Mouse (Mus musculus): Measurements from ENCODE around the gene Hist1h2bm. TPM values are rescaled to one million over a fixed set of nuclear protein-coding genes. Genes with fewer than 3 reads are reported as not detected.
"Not testable (repeated sequence)": the region's sequence is repeated elsewhere in the genome, so short reads cannot be mapped to it uniquely, and the experiment has no call there.

Gene Hist1h2bm
- total RNA-seq, 2 experiments from 2014 or later = 20.2 to 23.0 TPM

DNA sequence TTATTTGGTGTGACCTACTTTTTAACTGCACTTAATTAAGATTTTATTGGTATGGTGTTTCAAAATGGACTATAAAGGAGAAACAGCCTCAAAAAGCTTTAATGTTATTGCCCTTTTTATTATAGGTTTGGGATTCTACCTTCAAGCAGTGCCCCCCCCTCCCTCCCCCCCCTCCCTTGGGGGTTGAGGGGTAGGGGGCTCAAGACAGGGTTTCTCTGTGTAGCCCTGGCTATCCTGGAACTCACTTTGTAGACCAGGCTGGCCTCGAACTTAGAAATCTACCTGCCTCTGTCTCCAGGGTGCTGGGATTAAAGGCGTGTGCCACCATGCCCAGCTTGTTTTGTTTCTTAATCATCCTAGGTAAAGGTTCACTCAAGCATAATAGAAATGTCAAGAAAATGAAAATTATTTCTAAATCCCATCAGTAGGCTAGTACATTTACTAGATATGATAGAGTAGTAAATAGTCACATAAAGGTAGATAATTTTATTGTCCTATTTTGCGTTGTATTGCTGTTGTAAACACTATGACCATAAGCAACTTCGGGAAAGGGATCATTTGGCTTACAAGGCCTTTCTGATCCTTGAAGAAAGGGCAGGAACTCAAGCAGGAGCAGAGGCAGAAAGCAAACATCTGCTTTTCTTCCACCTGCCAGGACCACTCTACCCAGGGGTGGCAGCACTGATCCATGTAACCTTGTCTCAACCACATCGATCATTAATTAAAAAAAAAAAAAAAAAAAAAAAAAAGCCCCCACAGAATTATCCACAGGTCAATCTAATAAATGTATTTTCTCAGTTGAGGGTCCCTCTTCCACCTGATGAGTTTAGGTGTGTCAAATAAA is 1.4 kb downstream of the Hist1h2bm start:
- intact Hi-C loops (cut with DNase I; ENCODE audit: low total_unique reads) = no loop called here

DNA sequence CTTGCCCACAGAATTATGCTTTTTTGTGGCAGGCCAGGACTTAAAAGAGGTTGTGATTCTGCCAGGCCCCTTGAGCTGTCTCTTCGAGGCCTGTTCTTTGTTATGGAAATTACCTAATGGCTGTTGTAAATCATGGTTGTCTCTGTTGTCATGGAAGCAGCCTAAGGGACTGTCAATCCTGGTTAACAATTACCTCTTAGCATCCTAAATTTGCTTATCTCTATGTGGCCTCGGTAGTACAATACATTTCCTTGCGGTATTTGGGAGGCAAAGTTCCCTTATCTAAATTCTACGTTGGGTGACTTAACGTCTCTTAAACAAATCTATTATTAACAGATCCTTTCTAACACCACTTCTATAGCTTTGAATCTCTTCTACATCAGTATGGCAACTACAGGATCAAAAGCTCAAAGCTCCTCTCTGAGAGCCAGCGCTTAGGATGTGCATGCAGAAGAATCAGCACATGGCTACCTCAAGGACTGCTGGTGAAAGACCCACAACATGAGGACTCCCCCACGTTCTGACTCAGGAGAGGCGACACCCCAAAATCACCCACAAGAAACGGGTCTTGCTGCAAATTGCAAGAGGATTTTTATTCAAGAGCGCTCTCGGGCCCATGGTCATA is 6.2 kb downstream of the Hist1h2bm start:
- intact Hi-C loops (cut with DNase I; ENCODE audit: low total_unique reads) = no loop called here
- no peak for DNase-seq

More for the DNA sequence above, 1.4 kb downstream of the Hist1h2bm start:
- no peak for DNase-seq

DNA sequence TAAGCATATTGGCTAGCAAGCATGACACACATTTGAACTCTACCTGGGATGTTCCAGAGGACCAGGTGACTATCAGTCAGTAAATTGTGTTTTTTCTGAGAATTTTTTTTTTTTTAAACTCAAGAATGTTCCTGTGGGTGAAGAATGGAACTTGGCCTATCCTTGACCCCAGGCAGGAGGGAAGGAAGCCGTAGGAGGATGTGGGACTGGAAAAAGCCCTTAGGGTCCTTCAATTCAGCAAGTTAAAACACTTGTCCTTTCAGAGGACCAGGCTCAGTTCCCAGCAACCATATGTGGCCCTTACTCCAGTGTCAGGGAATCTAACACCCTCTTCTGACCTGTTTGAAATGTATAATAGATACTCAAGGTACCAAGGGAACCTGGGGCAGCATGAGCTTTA is 7.7 kb downstream of the Hist1h2bm start:
- DNase-seq = no peak
- intact Hi-C loops (cut with DNase I; ENCODE audit: low total_unique reads) = no loop called here

DNA sequence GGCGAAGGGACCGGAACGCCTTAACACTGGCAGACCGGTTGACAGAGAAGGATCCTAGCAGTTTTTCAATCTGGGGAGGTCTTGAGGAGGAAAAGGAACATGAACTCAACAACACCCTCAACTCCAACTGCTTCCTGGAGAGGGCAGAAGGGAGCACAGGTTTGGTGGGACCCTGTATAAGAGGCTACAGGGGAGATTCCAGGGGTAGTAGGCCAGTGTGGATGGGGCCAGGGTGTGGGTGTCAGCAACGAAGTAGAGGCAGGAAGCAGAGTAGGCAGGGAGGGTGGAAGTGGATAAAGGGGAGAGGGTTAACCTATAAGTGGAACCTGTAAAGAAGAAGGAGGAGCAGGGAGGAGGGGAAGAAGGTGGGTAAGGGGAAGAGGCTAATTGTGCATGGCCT is 11.6 kb downstream of the Hist1h2bm start:
- no peak for DNase-seq
- intact Hi-C loops (cut with DNase I; ENCODE audit: low total_unique reads) = no loop called here

DNA sequence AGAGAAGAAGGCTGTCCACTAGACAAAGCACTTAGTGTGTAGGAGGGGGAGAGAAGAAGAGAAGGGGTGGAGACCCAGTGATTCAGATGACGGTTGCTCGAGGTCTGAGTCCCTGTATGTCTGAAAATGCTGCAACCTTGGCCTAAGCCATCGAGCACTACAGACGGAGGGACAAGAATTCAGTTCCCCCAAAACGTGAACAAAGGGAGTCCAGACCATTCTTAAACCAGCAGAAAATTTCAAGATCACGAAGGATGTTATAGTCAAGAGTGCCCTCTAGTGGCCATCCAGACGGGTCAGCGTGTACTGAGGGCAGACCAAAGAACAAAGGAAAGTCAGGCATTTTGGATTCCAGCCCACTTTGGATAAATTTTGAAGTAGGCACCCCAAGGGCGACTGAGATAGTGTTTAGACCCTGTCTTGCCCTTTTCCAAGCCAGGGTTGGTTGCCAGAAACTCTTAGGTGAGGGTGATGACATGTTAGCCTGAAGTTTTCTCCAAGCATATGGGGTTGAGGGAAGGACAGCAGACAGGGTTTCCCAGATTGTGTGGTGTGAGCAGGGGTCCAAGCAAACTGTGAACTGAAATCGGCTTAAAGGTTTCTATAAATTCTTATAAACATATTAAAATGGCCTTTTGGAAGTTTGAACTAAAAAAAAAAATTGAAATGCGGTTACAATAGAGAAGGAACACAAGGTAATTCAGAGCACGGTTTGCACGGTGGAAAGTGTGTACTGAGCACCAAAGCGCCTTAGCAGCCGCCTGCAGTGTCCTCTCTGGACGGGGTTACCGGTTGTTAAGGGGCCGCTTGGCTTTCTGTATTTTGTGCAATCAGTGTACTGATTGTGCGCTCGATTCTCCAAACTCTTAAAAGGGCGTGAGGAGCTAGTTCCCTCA is 12.4 kb downstream of the Hist1h2bm start:
- intact Hi-C loops (cut with DNase I; ENCODE audit: low total_unique reads) = no loop called here
- peak; percentile 60 for DNase-seq

DNA sequence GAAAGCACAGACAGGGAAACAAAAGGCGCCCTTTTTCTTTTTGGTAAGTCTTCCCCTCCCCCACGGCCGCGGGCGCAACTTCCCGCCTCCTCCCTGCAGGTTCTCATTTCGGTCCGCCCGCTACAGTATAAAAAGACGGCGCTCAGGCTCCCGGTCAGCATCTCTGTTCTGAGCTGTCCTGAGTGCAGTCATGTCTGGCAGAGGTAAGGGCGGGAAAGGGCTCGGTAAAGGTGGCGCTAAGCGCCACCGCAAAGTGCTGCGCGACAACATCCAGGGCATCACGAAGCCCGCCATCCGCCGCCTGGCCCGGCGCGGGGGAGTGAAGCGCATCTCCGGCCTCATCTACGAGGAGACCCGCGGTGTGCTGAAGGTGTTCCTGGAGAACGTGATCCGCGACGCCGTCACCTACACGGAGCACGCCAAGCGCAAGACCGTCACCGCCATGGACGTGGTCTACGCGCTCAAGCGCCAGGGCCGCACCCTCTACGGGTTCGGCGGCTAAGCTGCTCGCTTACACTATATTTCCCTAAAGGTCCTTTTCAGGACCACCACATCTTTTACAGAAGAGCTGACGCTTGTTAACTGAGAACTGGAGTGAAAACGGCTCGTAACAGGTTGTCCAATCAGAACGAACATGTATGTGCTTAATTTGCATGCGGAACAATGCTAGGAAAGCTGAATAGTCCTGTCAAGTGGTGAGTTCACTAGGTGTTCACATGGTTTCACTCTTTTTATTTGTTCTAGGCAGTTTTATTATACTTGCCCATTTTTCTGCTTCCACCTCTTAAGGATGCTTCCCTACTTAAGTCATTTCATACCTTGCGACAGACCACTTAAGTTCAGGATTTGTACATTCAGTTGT is 13.3 kb downstream of the Hist1h2bm start, which contains the start of gene Hist1h4j:
Gene Hist1h4j (plus strand): TSS at position 159 of the 862 bp plus-strand sequence.
- intact Hi-C loops (cut with DNase I; ENCODE audit: low total_unique reads) = not testable (repeated sequence)
- peak; percentile 52 for DNase-seq

DNA sequence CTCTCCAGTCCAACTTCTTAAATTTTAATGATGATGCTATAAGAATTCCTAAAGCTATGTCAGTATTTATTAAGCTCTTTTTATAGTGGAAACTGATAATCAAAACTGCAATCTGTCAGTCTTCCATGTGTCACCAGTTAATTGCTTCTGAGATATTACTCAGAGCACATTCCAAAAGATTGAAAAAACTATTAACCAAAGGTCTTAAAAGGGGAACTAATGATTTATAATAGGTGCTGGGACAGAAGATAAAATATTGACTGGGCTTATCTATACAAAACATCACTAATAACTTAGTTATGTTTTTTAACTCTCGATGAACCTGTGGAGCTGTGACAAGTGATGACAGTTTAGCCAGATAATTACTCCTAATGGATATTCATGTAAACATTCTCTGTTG is 23.2 kb downstream of the Hist1h2bm start:
- intact Hi-C loops (cut with DNase I; ENCODE audit: low total_unique reads) = no loop called here

DNA sequence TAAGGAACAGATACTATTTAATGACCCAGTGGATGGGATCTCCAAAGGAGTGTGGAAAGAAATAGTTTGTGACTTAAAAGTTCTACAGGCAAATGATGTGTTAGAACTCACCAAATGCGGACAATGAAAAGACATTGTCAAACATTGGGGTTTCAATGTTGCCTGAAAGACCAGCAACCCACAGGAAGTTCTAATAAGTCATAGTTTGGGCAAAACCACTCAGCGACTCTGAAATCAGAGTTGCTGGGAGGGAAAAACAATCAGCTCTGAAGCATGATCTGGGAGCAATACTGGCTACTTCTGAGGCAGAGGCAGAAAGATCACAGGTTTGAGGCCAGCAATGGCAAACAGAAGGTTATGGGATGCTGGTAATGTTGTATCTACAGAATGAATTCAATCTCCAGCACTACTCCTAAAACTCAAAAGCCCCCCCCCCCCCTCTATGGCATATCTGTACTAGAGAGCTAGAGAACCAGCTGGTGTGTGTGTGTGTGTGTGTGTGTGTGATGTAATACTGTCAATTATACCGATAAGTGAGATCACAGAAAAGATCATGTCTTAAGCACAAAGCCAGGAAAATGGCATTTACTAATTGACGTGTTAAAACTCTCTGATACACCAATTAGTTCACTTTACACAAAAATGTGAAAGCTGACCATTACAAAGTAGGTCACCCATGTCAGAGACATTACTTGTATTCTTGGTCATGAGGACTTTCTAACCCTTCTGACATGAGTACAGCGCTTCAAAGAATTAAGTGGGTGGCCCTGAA is 27.7 kb downstream of the Hist1h2bm start:
- intact Hi-C loops (cut with DNase I; ENCODE audit: low total_unique reads) = no loop called here
- DNase-seq = no peak

More for the DNA sequence above, 23.2 kb downstream of the Hist1h2bm start:
- DNase-seq = no peak

DNA sequence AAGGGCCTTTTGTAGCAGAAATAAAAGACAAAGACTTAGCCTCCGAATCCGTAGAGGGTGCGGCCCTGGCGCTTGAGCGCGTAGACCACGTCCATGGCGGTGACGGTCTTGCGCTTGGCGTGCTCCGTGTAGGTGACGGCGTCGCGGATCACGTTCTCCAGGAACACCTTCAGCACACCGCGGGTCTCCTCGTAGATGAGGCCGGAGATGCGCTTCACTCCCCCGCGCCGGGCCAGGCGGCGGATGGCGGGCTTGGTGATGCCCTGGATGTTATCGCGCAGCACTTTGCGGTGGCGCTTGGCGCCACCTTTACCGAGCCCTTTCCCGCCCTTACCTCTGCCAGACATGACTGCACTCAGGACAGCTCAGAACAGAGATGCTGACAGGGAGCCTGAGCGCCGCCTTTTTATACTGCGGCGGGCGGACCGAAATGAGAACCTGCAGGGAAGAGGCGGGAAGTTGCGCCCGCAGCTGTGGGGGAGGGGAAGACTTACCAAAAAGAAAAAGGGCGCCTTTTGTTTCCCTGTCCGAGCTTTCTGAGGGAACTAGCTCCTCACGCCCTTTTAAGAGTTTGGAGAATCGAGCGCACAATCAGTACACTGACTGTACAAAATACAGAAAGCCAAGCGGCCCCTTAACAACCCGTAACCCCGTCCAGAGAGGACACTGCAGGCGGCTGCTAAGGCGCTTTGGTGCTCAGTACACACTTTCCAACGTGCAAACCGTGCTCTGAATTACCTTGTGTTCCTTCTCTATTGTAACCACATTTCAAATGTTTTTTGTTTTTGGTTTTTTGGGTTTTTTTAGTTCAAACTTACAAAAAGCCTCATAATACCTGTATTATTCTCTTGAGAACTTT is 28.5 kb downstream of the Hist1h2bm start, which contains the start of gene Hist1h4k:
Gene Hist1h4k (minus strand): TSS at position 347 of the 859 bp plus-strand sequence.
- intact Hi-C loops (cut with DNase I; ENCODE audit: low total_unique reads) = not testable (repeated sequence)
- peak; percentile 84 for DNase-seq

DNA sequence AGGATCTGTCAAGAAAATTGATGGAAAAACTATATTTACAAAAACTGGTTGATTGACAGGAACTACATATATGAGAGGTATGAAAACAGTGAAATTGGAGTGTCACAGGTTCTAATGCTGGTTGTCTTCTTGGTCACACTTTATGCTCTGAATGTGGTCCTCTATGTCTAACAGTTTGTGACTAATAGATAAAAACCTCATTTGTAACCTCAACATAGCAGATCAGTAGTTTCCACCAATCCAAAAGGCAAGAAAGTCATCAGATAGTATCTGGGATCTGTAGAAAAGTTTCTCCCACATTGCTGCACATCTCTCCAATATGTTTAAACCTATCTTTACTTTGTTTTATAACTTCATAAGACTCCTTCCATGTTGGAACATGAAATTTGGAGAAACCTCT is 29.6 kb downstream of the Hist1h2bm start:
- DNase-seq = no peak
- intact Hi-C loops (cut with DNase I; ENCODE audit: low total_unique reads) = no loop called here

DNA sequence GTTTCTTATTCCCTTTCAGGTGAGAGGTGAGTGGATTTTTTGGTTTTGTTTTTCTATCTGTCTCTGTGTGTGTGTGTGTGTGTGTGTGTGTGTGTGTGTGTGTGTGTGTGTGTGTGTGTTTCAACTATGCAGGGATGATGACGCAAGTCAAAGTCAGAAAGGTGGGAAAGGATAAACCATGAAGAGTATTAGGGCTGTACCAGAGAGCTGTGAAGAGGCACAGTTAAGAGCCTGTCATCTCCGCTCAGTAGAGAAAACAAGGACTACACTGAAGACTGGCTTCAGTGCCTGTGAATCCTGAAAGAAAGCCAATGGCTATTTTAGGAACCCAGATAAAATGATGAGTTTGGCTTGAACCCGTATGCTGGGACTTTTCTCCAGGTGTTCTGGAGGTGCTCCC is 30.0 kb downstream of the Hist1h2bm start:
- intact Hi-C loops (cut with DNase I; ENCODE audit: low total_unique reads) = no loop called here

DNA sequence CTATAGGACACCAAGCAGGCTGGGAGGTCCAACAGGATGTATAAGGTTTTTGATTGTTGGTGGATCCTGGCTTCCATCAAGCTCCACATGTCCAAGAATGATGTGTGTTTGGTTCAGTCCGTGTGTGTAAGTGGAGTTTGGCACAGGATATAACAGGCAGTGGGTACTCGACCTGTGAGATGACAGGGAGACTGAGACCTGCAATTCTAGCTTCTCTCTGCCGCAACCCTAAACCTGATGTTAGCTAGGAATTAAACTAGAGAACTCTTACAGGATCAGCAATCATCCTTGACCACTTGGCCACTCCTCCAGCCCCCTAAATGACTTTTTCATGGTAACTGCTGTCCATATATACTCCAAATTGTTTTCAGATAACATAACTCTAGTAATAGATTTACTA is 30.5 kb downstream of the Hist1h2bm start:
- intact Hi-C loops (cut with DNase I; ENCODE audit: low total_unique reads) = no loop called here
- DNase-seq = no peak

More for the DNA sequence above, 30.0 kb downstream of the Hist1h2bm start:
- DNase-seq = no peak

DNA sequence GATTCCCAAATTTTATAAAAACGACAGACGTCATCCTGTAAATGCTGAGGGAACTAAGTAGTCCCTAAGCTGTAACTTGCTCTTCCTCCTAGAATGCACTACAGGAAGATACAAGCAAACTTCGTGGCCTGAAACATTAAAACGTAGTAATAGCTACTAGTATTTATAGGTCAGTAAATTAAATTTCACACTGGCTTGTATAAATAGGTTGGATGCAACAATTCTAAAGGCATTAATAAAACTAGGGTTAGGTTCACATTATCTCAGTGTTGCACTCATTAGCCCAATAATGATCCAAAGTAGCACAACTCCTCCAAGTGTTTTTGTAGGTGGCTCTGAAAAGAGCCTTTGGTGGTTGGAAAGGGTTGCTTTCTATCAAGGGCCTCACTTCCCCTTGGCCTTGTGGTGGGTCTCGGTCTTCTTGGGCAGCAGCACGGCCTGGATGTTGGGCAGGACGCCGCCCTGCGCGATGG is 31.2 kb downstream of the Hist1h2bm start:
- no peak for DNase-seq
- intact Hi-C loops (cut with DNase I; ENCODE audit: low total_unique reads) = no loop called here

DNA sequence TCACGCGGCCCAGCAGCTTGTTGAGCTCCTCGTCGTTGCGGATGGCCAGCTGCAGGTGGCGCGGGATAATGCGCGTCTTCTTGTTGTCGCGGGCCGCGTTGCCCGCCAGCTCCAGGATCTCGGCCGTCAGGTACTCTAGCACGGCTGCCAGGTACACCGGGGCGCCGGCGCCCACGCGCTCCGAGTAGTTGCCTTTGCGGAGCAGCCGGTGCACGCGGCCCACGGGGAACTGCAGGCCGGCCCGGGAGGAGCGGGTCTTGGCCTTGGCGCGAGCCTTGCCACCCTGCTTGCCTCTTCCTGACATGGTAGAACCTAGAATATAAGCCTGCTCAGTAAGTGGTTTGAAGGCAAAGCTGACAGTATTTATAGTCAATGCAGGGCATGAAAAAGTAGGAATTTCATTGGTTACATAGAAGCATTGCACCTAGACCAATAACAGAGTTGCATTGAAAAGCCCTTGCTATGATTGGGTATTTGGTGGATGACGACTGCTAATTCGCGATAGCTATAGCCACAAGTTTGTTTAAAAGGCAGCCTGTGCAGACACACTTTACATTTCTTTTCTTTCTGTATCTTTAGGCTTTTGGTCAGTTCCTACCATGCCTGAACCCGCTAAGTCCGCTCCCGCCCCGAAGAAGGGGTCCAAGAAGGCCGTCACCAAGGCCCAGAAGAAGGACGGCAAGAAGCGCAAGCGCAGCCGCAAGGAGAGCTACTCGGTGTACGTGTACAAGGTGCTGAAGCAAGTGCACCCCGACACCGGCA is 31.9 kb downstream of the Hist1h2bm start, which contains the start of the genes Hist1h2ak and Hist1h2bn:
Gene Hist1h2ak (minus strand): TSS at position 304 of the 762 bp plus-strand sequence.
Gene Hist1h2bn (plus strand): TSS at position 600 of the 762 bp plus-strand sequence.
- DNase-seq; intact Hi-C loops (cut with DNase I; ENCODE audit: low total_unique reads): not testable (repeated sequence)

DNA sequence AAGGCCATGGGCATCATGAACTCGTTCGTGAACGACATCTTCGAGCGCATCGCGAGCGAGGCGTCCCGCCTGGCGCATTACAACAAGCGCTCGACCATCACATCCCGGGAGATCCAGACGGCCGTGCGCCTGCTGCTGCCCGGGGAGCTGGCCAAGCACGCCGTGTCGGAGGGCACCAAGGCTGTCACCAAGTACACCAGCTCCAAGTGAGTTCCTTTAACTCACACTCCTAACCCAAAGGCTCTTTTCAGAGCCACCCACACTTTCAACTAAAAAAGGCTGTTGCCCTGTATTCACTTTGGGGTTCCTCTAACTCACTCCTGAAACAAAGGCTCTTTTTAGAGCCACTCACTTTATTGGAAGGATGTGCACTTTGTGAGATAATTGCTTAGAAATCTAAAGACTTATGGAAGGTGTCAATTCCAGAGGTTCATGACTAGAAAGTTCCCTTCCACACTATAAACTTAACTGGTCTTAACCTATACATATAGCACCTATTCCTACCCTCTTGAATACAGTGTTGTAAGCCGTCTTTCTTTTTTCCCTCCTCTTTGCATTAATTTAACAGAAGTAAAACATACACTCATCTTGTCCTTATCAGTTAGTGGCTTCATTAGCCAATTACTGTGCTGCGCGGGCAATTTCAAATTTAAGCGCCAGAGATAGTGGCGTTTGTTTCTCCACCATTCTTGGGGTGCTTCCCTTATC is 32.6 kb downstream of the Hist1h2bm start:
- DNase-seq = not testable (repeated sequence)

DNA sequence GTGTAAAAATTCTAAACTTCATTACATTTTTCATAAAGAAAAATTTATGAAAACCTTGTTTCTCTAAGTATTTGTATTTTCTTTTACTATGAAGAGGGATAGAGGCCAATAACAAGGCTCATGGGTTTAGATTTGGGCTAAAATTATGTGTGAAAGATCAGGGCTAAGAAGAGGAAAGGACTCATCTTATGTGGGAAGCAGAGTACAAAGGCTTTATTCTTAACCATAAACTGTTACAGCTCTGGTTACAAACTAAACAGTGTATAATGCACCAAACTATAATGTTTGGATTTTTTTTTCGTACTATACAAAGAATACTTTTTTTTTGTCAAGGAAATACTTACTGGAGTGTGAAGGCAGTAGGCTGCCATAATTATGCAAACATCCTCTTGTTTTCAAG is 33.9 kb downstream of the Hist1h2bm start:
- no peak for DNase-seq
- intact Hi-C loops (cut with DNase I; ENCODE audit: low total_unique reads) = no loop called here

More for the DNA sequence above, 32.6 kb downstream of the Hist1h2bm start:
- intact Hi-C loops (cut with DNase I; ENCODE audit: low total_unique reads) = not testable (repeated sequence)

All from gastrocnemius, postnatal 14 days (tissue).